Comparison of ENCODE assay signal across 12 mouse cellular contexts in the genomic region with DNA sequence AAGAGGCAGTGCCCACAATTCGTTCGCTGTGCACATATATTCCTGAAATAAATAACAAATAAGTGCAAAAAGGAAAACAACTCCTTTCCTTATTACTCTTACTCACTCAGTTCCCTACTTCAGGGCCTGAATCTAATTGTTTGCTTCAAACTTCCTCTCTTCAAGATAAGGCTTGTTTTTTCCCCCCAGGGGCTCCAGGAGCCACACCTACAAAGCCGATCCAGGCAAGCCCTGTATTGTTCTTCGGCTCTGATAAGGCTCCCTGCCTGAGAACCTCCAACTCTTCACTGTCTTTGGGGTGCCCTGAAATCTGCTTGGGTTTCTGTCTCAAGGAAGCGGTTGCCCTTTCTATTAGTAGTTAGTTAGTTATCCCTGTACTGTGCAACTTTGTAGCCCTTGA. TPM values are rescaled to one million over a fixed set of nuclear protein-coding genes. Genes with fewer than 3 reads are reported as not detected.
DNase-seq lines count a peak whose midpoint lies in the region; ATAC-seq and TF ChIP-seq lines count a peak whose summit lies in the region.
"Had no signal": no experiment of that assay in that cellular context is flagged by ENCODE, and none has a peak within 500 bp of the region (broad histone marks: within the 10 kb centered on the region; RNA-seq: fewer than 3 reads in every experiment).

No protein-coding gene starts in this region.

- H3K27me3 ChIP-seq in heart, embryonic 12.5 days (replicated peaks) = no peaks in the 10 kb centered on the region
- H3K27me3 ChIP-seq in liver, postnatal 0 days (ENCODE audit: insufficient read depth, low read length) = no peaks in the 10 kb centered on the region
- H3K27me3 ChIP-seq: limb, embryonic 12.5 days; neural tube, embryonic 15.5 days had no signal

- intact Hi-C loops in heart, postnatal 10 days (cut with DNase I) = no loop called here

- peak overlapping the region; percentile 79; the same call in 1 of the 2 replicates for H3K27ac ChIP-seq in ES-E14 (ENCODE audit: insufficient read depth, low read depth, low read length, poor library complexity, severe bottlenecking)
- H3K27ac ChIP-seq in heart, embryonic 12.5 days (ENCODE audit: poor library complexity, severe bottlenecking) = no peak overlapping the region
- 0 out of 2 replicates have a peak overlapping the region, but pooled peaks have one; percentile 24 for H3K27ac ChIP-seq in liver, postnatal 0 days (ENCODE audit: low read depth)
- H3K27ac ChIP-seq: limb, embryonic 12.5 days; neural tube, embryonic 15.5 days had no signal

- 40% methylated on average over 5 of the region's 5 CpGs for WGBS in heart, embryonic 12.5 days
- WGBS in liver, postnatal 0 days (ENCODE audit: insufficient replicate concordance) = 58% methylated on average over 5 of the region's 5 CpGs

- no peak overlapping the region for H3K4me3 ChIP-seq in ES-E14 (ENCODE audit: insufficient read depth in 1 of 2, low read depth in 1 of 2, low read length in 2 of 2, poor library complexity in 1 of 2, severe bottlenecking in 1 of 2)
- H3K4me3 ChIP-seq in heart, embryonic 12.5 days = no peak overlapping the region
- H3K4me3 ChIP-seq in liver, postnatal 0 days (ENCODE audit: low read depth, low read length) = no peak overlapping the region
- H3K4me3 ChIP-seq: limb, embryonic 12.5 days; neural tube, embryonic 15.5 days had no signal

- peaks cover 12 to 22% of the 10 kb centered on the region in 2 experiments for H3K4me1 ChIP-seq in ES-E14 (ENCODE audit: control insufficient read depth in 2 of 2, insufficient read depth in 2 of 2, low read length in 2 of 2, poor library complexity in 1 of 2)
- peaks cover 21% of the 10 kb centered on the region for H3K4me1 ChIP-seq in heart, embryonic 12.5 days (replicated peaks)
- peaks cover 12% of the 10 kb centered on the region for H3K4me1 ChIP-seq in liver, postnatal 0 days (ENCODE audit: insufficient read depth)
- H3K4me1 ChIP-seq: limb, embryonic 12.5 days; neural tube, embryonic 15.5 days had no signal

- no peak for TF ChIP-seq EP300 in liver, postnatal 0 days (IDR thresholded peaks at IDR 0.05; ENCODE audit: low read depth)

- DNase-seq in heart, adult 8-10 months (ENCODE audit: low spot score) = peak; percentile 68
- no peak for DNase-seq in heart, postnatal 10 days
- no peak for DNase-seq in ES-E14 (ENCODE audit: low read depth, low spot score)
- no peak for DNase-seq in liver, postnatal 0 days
- no peak for DNase-seq in T-cell, adult 2 months (ENCODE audit: low spot score)
- DNase-seq in right cerebral cortex, postnatal 10 days (ENCODE audit: low spot score in 2 of 2) = no peak
- DNase-seq: adrenal gland, postnatal 25 days; thymus, postnatal 14 days had no signal

- in situ Hi-C loops in ES-E14 (cut with MboI; ENCODE audit: low sequenced_read_pairs in 2 of 2, unreplicated experiment in 2 of 2) = no loop called here

- peak; percentile 63; the same call in 1 of the 2 replicates for ATAC-seq in heart, embryonic 12.5 days (ENCODE audit: insufficient number of reproducible peaks, low FRiP score)
- ATAC-seq in liver, postnatal 0 days = no peak
- no peak for ATAC-seq in monocyte, adult 5-6 weeks (replicated peaks; ENCODE audit: insufficient number of reproducible peaks, low FRiP score, low TSS enrichment, poor library complexity, severe bottlenecking)

- no peak for TF ChIP-seq CTCF in liver, postnatal 0 days (IDR thresholded peaks at IDR 0.05; ENCODE audit: low read depth)

- no peak overlapping the region for H3K4me2 ChIP-seq in heart, embryonic 12.5 days
- H3K4me2 ChIP-seq in liver, postnatal 0 days (ENCODE audit: low read depth, low read length) = no peak overlapping the region
- H3K4me2 ChIP-seq: limb, embryonic 12.5 days; neural tube, embryonic 15.5 days had no signal

- no peaks in the 10 kb centered on the region for H3K36me3 ChIP-seq in ES-E14 (ENCODE audit: control insufficient read depth, insufficient read depth, low read length, poor library complexity, severe bottlenecking)
- H3K36me3 ChIP-seq in heart, embryonic 12.5 days = no peaks in the 10 kb centered on the region
- H3K36me3 ChIP-seq in liver, postnatal 0 days (replicated peaks; ENCODE audit: insufficient read depth, low read length) = no peaks in the 10 kb centered on the region
- H3K36me3 ChIP-seq: limb, embryonic 12.5 days; neural tube, embryonic 15.5 days had no signal

- H3K9ac ChIP-seq in ES-E14 (ENCODE audit: insufficient read depth, low read depth, low read length, poor library complexity, severe bottlenecking) = no peak overlapping the region
- H3K9ac ChIP-seq in heart, embryonic 12.5 days = no peak overlapping the region
- no peak overlapping the region for H3K9ac ChIP-seq in liver, postnatal 0 days (replicated peaks)
- H3K9ac ChIP-seq: limb, embryonic 12.5 days; neural tube, embryonic 15.5 days had no signal

- H3K9me3 ChIP-seq in ES-E14 (ENCODE audit: control insufficient read depth, insufficient read depth, low read depth, low read length) = no peaks in the 10 kb centered on the region
- H3K9me3 ChIP-seq in heart, embryonic 12.5 days (replicated peaks) = 0 out of 2 replicates have a peak, but pooled peaks cover 3% of the 10 kb centered on the region
- H3K9me3 ChIP-seq in liver, postnatal 0 days (ENCODE audit: low read length) = no peaks in the 10 kb centered on the region
- H3K9me3 ChIP-seq: limb, embryonic 12.5 days; neural tube, embryonic 15.5 days had no signal

TF ChIP-seq in ES-E14, 5 proteins besides CTCF, POLR2A, EP300 and RAD21:
- TF ChIP-seq HCFC1 (IDR thresholded peaks at IDR 0.05; ENCODE audit: borderline replicate concordance, insufficient read depth, low read length) = no peak
- no peak for TF ChIP-seq MAFK (IDR thresholded peaks at IDR 0.05; ENCODE audit: insufficient read depth, low read depth, low read length)
- no peak for TF ChIP-seq ZC3H11A (IDR thresholded peaks at IDR 0.05; ENCODE audit: borderline replicate concordance, low read depth, low read length)
- TF ChIP-seq ZNF384 (IDR thresholded peaks at IDR 0.05; ENCODE audit: low read depth, low read length) = no peak
- TF ChIP-seq CHD2 (IDR thresholded peaks at IDR 0.05; ENCODE audit: low read depth, low read length) = no peak

RNA-seq across cellular contexts. Expression of a gene that starts 15.6 kb away (rescaled TPM):
- 10 to 100 TPM; 24.3 to 30.2 (median 28.7) TPM for total RNA-seq in heart, adult 8-10 months (2022)
- total RNA-seq in heart, postnatal 10 days (2021) = 10 to 100 TPM; 27.6 to 28.4 TPM
- 73.6 and 83.4 TPM in 2 replicates for total RNA-seq in ES-E14 (2012; rRNA removed)
- polyA plus RNA-seq in heart, embryonic 12.5 days (2016; fragmentation: Nextera tagmentation; extraction: Ambion mirVana) = 16.4 and 17.4 TPM in 2 replicates
- 3.3 and 3.9 TPM in 2 replicates for polyA plus RNA-seq in liver, postnatal 0 days (2015; fragmentation: Nextera tagmentation; extraction: Ambion mirVana)
- 73.0 to 105 TPM (median 76.8 TPM) in 3 replicates for total RNA-seq in monocyte, adult 5-6 weeks (2017)
